Mouse (Mus musculus): ENCODE measurements around the gene Gpatch4.

The Gpatch4 gene

DNA sequence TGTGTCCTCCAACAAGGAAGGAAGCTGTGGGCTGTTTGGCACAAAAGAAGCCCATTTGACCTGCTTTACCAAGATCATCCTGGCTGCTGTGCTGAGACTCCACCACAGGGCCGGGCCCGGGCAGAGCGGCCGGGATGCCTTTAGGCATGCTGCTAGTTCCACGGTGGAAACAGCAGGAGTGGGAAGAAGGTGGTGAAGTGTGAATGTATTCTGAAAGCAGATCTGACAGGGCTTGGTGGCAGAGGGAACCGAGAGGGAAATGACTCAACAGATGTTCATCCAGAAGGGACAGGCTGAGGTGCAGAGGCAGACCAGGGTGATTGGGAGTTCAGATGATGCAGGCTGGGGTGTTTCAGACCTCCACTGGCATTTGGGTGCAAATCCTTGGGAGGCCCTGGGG, 54.8 kb downstream of the Gpatch4 start:
- DNase-seq: no peak

DNA sequence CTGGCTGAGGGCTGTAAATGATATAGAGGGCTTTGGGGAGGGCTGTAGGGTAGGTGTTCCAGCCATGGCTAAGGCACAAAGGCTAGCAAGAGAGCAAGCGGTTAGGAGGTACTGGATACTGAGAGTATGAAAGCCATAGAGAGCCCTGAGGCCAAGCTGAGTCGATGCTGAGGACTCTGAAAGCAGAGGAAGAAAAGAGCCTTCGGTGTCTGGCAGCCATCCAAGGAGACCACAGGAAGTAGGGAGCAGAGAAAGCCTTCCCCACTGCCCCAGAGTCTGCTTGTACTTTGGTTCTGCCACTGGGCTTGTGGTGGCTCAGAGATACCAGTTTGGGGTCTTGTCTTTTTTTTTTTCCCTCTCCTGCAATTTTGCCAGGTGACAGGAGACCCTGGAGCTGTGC, 57.3 kb downstream of the Gpatch4 start:
- peak; percentile 38 to 46 for DNase-seq

DNA sequence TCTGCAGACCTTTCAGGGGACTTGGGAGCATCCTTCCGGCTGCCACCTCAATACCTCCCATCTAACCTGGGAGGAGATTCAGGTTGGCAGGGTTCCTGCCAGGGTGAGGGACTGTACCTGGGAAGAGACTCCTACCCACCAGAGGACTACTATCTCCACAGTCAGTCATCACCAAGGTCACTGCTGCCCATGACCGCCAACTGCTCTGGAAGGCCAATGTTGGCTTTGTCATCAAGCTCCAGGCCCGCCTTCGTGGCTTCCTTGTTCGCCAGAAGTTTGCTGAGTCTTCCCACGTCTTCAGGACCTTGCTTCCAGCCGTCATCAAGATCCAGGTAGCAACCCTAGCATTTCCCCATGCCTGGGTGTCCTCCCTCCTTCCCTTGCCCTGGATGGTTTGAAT, 58.8 kb downstream of the Gpatch4 start:
- DNase-seq: no peak

DNA sequence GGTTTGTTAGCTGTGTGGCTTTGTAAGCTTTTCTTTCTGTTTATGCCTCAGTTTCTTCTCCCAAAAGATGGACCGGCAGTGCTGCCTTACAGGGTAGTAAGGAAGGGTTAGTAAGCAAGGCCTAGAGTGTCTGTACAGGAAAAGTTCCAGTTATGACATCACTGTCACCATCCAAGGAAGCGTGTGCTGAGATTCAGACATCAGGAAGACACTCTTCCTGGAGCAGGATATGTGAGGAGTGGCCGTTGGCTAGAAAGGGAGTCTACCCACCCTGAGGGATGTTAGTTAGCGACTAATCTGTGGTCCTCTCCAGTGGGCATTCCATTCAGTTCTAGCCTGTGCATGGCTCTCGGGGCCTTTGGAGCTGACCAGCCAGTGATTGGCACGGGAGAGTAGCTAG, 59.3 kb downstream of the Gpatch4 start:
- no peak for DNase-seq

DNA sequence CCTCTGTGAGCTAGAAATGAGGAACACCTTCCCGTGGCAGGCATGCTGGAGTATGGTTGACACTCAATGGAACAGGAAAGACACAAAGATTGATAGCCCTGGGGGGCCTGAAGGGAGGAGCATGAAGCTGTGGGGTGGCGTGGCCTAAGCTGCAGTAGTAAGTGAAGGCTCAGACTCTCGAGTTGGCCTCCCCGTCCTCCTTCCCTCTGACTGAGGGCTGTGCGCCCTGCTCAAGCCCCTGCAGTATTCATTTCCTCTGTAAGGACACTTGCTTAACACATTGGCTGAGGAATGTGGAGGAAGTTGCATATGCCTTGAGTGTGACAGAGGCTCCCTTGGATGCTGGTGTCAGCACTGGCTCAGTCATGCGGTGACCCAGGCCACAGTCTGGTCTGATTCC, 59.7 kb downstream of the Gpatch4 start:
- DNase-seq: peak; percentile 18 to 41
